Mouse (Mus musculus): ENCODE data around the gene Tenm4. TPM values are rescaled to one million over a fixed set of nuclear protein-coding genes. Genes with fewer than 3 reads are reported as not detected.
A peak's percentile ranks its signal among the peaks of the same experiment; 100 is the strongest.
"Not testable (repeated sequence)": the region's sequence is repeated elsewhere in the genome, so short reads cannot be mapped to it uniquely, and the experiment has no call there.

The Tenm4 gene
- polyA plus RNA-seq, 1 experiment = 1.0 TPM

GRCm38 (mm10) chr7:96922927-96923326, 751.9 kb downstream of the Tenm4 start:
- DNase-seq (ENCODE audit: low read depth, low spot score) = no peak
- 93% methylated on average over 2 of the region's 2 CpGs for WGBS

DNA sequence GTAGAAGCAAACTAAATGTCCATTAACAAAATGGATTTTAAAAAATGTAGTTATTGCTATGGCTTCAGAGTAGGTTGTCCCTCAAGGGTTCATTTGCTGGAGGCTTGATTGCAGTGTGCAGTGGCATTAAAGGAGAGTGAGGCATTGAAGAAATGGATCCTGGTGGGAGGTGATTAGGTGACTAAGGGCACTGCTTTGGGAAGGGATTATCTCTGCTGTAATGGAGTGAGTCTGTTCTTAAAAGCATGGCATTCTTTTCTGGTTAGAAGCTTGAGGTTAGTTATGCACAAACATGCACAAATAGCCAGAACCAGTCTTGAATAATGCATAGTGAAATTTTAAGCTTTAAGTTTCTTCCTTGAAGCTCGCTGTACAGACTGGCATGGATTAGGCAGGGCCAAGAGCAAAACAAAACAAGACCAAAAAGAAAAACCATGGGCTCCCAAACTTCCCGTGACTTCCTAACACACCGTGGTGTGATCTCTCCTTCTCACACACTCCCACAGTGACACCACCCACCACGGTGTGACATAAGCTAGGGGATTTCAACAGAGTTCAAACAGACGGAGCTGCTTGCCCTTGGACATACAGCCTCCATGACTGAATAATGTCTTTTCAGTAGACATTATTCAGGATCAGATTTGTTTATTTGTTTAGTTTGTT, 772.8 kb downstream of the Tenm4 start:
- no peak for DNase-seq (ENCODE audit: low read depth, low spot score)
- WGBS = 83% methylated on average over 5 of the region's 5 CpGs

DNA sequence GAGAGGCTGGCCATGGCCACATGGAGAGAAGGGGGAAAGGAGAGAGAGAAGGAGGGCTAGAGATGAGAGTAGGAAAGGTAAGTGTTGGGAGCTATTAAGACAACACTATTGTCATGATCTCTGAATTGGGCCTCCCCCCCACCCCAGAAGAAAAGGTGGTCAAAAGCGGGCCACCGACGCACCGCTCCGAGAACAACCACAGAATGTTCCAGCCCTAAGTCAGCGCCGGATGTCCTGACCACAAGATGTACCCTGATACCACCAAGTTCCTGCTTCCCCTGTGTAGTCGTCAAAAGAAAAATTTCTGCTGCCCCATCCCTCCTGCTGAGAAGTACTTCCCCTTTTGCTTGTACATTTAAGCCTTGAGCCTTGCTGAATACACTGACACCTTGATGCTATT, 775.5 kb downstream of the Tenm4 start:
- 82% methylated on average over 8 of the region's 8 CpGs for WGBS
- DNase-seq (ENCODE audit: low read depth, low spot score) = not testable (repeated sequence)

DNA sequence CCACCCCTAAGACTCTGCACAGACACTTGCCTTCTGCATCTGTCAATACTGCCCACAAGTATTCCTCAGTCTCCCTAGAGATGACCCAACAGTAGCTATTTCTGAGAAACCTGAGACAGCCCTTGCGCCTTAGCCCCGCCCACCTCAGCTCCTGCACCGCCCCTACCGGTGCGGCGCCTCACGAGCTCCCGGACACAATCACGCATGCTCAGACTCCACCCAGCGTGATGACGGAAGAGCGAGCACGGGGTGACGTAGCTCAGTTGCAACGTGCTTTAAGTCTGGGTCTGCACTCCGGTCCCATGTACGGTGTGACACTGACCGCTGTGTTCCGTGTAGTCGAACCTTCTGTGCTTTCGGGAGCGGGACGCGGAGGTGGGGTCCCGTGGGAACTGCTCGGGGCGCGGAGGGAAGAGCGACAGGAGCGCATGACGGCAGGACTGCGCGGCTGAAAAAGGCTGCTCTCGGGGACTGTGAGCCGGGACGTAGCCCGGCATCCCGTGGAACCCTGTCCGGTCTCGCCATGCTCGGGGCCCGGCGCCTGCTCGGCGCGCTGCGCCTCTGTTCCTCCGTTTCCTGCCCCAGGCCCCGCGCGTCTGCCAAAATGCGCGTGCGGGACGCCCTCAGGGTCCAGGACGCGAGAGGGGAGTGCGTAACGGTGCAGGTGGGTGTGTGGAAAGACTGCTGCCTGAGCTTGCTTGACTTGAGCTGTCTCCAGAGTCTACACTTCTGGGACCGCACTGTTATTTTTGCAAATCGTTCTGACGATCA, 780.4 kb downstream of the Tenm4 start, which contains the start of gene Nars2:
Gene Nars2 (plus strand): TSS at position 225 of the 771 bp plus-strand sequence.
- DNase-seq (ENCODE audit: low read depth, low spot score) = peak; percentile 97
- under 1% methylated on average over 62 of the region's 62 CpGs for WGBS

DNA sequence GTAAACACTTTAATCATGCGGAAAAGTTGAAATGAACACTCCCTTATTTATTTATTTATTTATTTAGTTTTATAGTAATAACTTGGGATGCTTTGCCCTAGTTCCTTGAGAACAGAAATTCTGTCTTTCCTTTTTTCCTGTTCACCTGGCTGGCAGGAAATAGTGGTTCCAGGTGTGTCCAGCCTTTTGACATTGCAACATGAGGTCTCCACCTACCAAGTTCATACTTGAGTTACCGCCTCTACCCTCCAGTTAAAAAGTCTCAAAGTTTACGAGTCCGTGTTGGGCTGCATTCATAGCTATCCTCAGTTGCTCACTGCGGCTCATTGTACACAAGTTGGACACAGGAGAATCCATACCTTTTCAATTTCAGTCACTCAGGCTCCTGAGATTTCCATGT, 781.0 kb downstream of the Tenm4 start:
- WGBS = 16% methylated on average over 5 of the region's 5 CpGs
- peak; percentile 28 for DNase-seq (ENCODE audit: low read depth, low spot score)

DNA sequence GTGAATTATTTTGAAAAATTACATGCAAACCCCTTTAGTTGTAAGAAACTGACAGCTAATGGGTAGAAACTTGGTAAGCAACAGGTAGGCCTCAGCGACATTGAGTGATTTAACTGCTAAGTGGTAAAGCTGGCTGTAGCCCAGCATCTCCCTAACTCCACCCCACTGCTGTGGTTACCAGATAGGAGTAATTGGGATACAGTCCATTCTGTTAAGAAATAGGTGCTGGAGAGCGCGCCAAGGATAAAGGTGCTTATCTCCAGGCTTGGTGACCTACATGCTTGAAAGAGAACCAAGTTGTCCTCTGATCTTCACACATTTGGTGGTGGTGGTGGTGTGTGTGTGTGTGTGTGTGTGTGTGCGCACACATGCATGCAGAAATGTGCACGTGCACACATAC, 788.1 kb downstream of the Tenm4 start:
- WGBS = 95% methylated on average over 5 of the region's 5 CpGs
- DNase-seq (ENCODE audit: low read depth, low spot score) = no peak

All from large intestine, adult 2 months (tissue).